Mouse (Mus musculus) lung, adult 2 months (tissue): Measurements from ENCODE around the gene Itga8.

Experiments
- CTCF ChIP-seq: fragments of 200-500 bp; IDR thresholded peaks from 2 replicates; pipeline ENCODE4 v1.5.1; 2011; ENCODE audit warnings: mild to moderate bottlenecking, low read length, control low read depth; ENCODE audit not compliant: insufficient read depth
- POLR2A ChIP-seq: fragments of 200-500 bp; IDR thresholded peaks from 2 replicates; pipeline ENCODE4 v1.6.1; 2011; ENCODE audit warnings: low read depth, mild to moderate bottlenecking, control low read depth, low read length, borderline replicate concordance; ENCODE audit errors: extremely low read depth

DNA sequence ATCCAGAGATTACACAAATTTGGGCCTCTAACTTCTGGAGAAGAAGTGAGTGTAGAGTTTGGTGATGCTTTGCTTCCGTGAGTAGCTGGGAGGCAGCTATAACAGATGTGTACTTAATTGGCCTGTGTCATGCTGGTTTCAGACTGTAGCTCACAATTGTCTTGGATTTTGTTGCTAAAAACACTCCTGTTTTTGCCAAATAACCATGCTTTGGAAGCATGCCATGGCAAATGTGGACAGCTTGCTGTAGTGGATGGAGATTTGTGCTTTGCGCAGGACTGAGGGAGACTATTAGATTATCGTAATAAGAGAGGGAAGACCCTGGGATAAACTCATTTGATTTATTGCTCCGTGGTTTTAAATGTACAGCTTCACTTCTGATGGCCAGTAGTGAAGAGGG is 16.3 kb upstream of the Itga8 start:
- TF ChIP-seq CTCF (no peak), POLR2A (no peak)
